Mouse (Mus musculus) heart, embryonic 10.5 days (tissue): ENCODE data around the gene Prmt1. TPM values are rescaled to one million over a fixed set of nuclear protein-coding genes. Genes with fewer than 3 reads are reported as not detected.
A peak's percentile ranks its signal among the peaks of the same experiment; 100 is the strongest.

Experiments used
- DNase-seq: peaks from one replicate; pipeline ENCODE4 v3.0.0-alpha.2; 2017; ENCODE audit warnings: low spot score
- H3K27ac ChIP-seq: fragments of 300-500 bp; sonication (generic); 2 replicates; pipeline ENCODE4 v1.5.1; 2016; ENCODE audit warnings: mild to moderate bottlenecking
- H3K27me3 ChIP-seq: fragments of 300-500 bp; sonication (generic); 2 replicates; pipeline ENCODE4 v1.6.1; 2016; ENCODE audit warnings: mild to moderate bottlenecking; ENCODE audit not compliant: poor library complexity, insufficient read depth, severe bottlenecking
- H3K36me3 ChIP-seq: fragments of 300-500 bp; sonication (generic); 2 replicates; pipeline ENCODE4 v1.6.1; 2016; ENCODE audit warnings: mild to moderate bottlenecking, moderate library complexity
- H3K4me1 ChIP-seq: fragments of 300-500 bp; sonication (generic); 2 replicates; pipeline ENCODE4 v1.6.1; 2016; ENCODE audit warnings: mild to moderate bottlenecking
- H3K4me3 ChIP-seq: fragments of 300-500 bp; sonication (generic); 2 replicates; pipeline ENCODE4 v1.5.1; 2016; ENCODE audit warnings: mild to moderate bottlenecking, moderate library complexity
- H3K9me3 ChIP-seq: fragments of 300-500 bp; sonication (generic); 2 replicates; pipeline ENCODE4 v1.6.1; 2016; ENCODE audit warnings: mild to moderate bottlenecking, moderate library complexity
- WGBS: fragments of 180-500 bp; shearing (Covaris S2); methylation state at CpG from one replicate; pipeline ENCODE4 v1.1.7; 2016; 5-methylcytosine and 5-hydroxymethylcytosine counted together
- polyA plus RNA-seq: library from polyadenylated mRNA; unstranded; fragments of >200 nt; fragmentation: Nextera tagmentation; extraction: Ambion mirVana; gene quantifications from 2 replicates; pipeline ENCODE4 v1.2.1, GENCODE M21; 2016

Gene Prmt1
- polyA plus RNA-seq, 1 experiment from 2014 or later: 740 TPM

GRCm38 (mm10) chr7:45006503-45006902 lies 20.1 kb upstream of the Prmt1 start:
- 98% methylated on average over 12 of the region's 12 CpGs for WGBS
- H3K4me3 ChIP-seq: no peak overlapping the region
- H3K27ac ChIP-seq: no peak overlapping the region
- no peak for DNase-seq
- no peaks in the 10 kb centered on the region for H3K9me3 ChIP-seq
- peaks cover 95% of the 10 kb centered on the region for H3K36me3 ChIP-seq
- H3K27me3 ChIP-seq: no peaks in the 10 kb centered on the region
- peaks cover 16% of the 10 kb centered on the region for H3K4me1 ChIP-seq

- no peak for DNase-seq
- H3K27me3 ChIP-seq: no peaks in the 10 kb centered on the region
- H3K36me3 ChIP-seq: peaks cover 99% of the 10 kb centered on the region
- H3K9me3 ChIP-seq: no peaks in the 10 kb centered on the region
- H3K27ac ChIP-seq: 0 out of 2 replicates have a peak overlapping the region, but pooled peaks have one; percentile 13
- no peak overlapping the region for H3K4me3 ChIP-seq
- H3K4me1 ChIP-seq: peaks cover 24% of the 10 kb centered on the region
- WGBS: 89% methylated on average over 6 of the region's 6 CpGs
Measured at GRCm38 (mm10) chr7:45005321-45005992, 19.1 kb upstream of the Prmt1 start.

- no peak overlapping the region for H3K4me3 ChIP-seq
- H3K9me3 ChIP-seq: no peaks in the 10 kb centered on the region
- H3K27me3 ChIP-seq: no peaks in the 10 kb centered on the region
- peaks cover 99% of the 10 kb centered on the region for H3K36me3 ChIP-seq
- DNase-seq: no peak
- H3K27ac ChIP-seq: no peak overlapping the region
- H3K4me1 ChIP-seq: peaks cover 28% of the 10 kb centered on the region
- 74% methylated on average over 3 of the region's 3 CpGs for WGBS
Measured at GRCm38 (mm10) chr7:45004546-45004945, 18.2 kb upstream of the Prmt1 start.

GRCm38 (mm10) chr7:45002440-45002839 lies 16.1 kb upstream of the Prmt1 start:
- Histone ChIP-seq H3K36me3 (peaks cover 79% of the 10 kb centered on the region), H3K27ac (no peak overlapping the region), H3K4me1 (peaks cover 42% of the 10 kb centered on the region), H3K4me3 (no peak overlapping the region), H3K27me3 (no peaks in the 10 kb centered on the region), H3K9me3 (no peaks in the 10 kb centered on the region)
- DNase-seq: no peak
- 84% methylated on average over 7 of the region's 7 CpGs for WGBS

- DNase-seq: no peak
- Histone ChIP-seq H3K27me3 (no peaks in the 10 kb centered on the region), H3K27ac (0 out of 2 replicates have a peak overlapping the region, but pooled peaks have one; percentile 6), H3K9me3 (no peaks in the 10 kb centered on the region), H3K4me1 (peaks cover 53% of the 10 kb centered on the region), H3K4me3 (no peak overlapping the region), H3K36me3 (peaks cover 66% of the 10 kb centered on the region)
- WGBS: 88% methylated on average over 21 of the region's 21 CpGs
Measured at GRCm38 (mm10) chr7:45000539-45001114, 14.3 kb upstream of the Prmt1 start.

GRCm38 (mm10) chr7:44999753-45000152 lies 13.4 kb upstream of the Prmt1 start:
- Histone ChIP-seq H3K4me3 (peak overlapping the region; percentile 20; the same call in 1 of the 2 replicates), H3K27ac (no peak overlapping the region), H3K9me3 (no peaks in the 10 kb centered on the region)

GRCm38 (mm10) chr7:44998501-44998955 lies 12.2 kb upstream of the Prmt1 start, which contains the start of gene Bcl2l12:
Bcl2l12 (minus strand) TSS chr7:44998712.
- H3K4me3 ChIP-seq: peak within 1 kb of the TSS; percentile 76
- WGBS: 1% methylated on average over 18 of the region's 18 CpGs
- H3K4me1 ChIP-seq: peaks cover 48% of the 10 kb centered on the region
- peak within 1 kb of the TSS; percentile 92 for H3K27ac ChIP-seq
- no peak for DNase-seq
- H3K9me3 ChIP-seq: no peaks in the 10 kb centered on the region
- no peaks in the 10 kb centered on the region for H3K27me3 ChIP-seq
- H3K36me3 ChIP-seq: peaks cover 68% of the 10 kb centered on the region

More at GRCm38 (mm10) chr7:44999753-45000152, 13.4 kb upstream of the Prmt1 start:
- Histone ChIP-seq H3K4me1 (peaks cover 49% of the 10 kb centered on the region), H3K27me3 (no peaks in the 10 kb centered on the region), H3K36me3 (peaks cover 66% of the 10 kb centered on the region)
- DNase-seq: no peak
- WGBS: 70% methylated on average over 11 of the region's 11 CpGs

GRCm38 (mm10) chr7:44997940-44998428 lies 11.6 kb upstream of the Prmt1 start:
- Histone ChIP-seq H3K27me3 (no peaks in the 10 kb centered on the region), H3K27ac (peak overlapping the region; percentile 92), H3K9me3 (no peaks in the 10 kb centered on the region), H3K4me3 (peak overlapping the region; percentile 76), H3K36me3 (peaks cover 68% of the 10 kb centered on the region), H3K4me1 (peaks cover 48% of the 10 kb centered on the region)
- WGBS: 3% methylated on average over 15 of the region's 15 CpGs
- no peak for DNase-seq

- DNase-seq: peak; percentile 98
- Histone ChIP-seq H3K9me3 (no peaks in the 10 kb centered on the region), H3K4me3 (peak within 1 kb of the TSS; percentile 76), H3K27ac (peak within 1 kb of the TSS; percentile 92), H3K36me3 (peaks cover 68% of the 10 kb centered on the region), H3K4me1 (peaks cover 48% of the 10 kb centered on the region), H3K27me3 (no peaks in the 10 kb centered on the region)
- under 1% methylated on average over 43 of the region's 43 CpGs for WGBS
Measured at GRCm38 (mm10) chr7:44997231-44997939, 11.0 kb upstream of the Prmt1 start, which contains the start of gene Irf3. Irf3 (plus strand) TSS chr7:44997648.

GRCm38 (mm10) chr7:44996672-44997071 lies 10.3 kb upstream of the Prmt1 start:
- no peak for DNase-seq
- Histone ChIP-seq H3K4me1 (peaks cover 48% of the 10 kb centered on the region), H3K27ac (peak overlapping the region; percentile 92), H3K9me3 (no peaks in the 10 kb centered on the region), H3K27me3 (no peaks in the 10 kb centered on the region), H3K36me3 (peaks cover 68% of the 10 kb centered on the region), H3K4me3 (peak overlapping the region; percentile 76)
- WGBS: 15% methylated on average over 10 of the region's 10 CpGs

GRCm38 (mm10) chr7:44986879-44987718 lies 731 bp upstream of the Prmt1 start:
- DNase-seq: no peak
- Histone ChIP-seq H3K36me3 (peaks cover 52% of the 10 kb centered on the region), H3K27ac (peak overlapping the region; percentile 99), H3K4me3 (peak overlapping the region; percentile 95), H3K27me3 (no peaks in the 10 kb centered on the region), H3K9me3 (no peaks in the 10 kb centered on the region), H3K4me1 (peaks cover 34% of the 10 kb centered on the region)
- WGBS: under 1% methylated on average over 29 of the region's 29 CpGs

GRCm38 (mm10) chr7:44985595-44986191 lies 675 bp downstream of the Prmt1 start:
- no peaks in the 10 kb centered on the region for H3K27me3 ChIP-seq
- peak overlapping the region; percentile 95 for H3K4me3 ChIP-seq
- under 1% methylated on average over 41 of the region's 45 CpGs for WGBS
- peaks cover 53% of the 10 kb centered on the region for H3K36me3 ChIP-seq
- no peaks in the 10 kb centered on the region for H3K9me3 ChIP-seq
- peak; percentile 94 for DNase-seq
- peaks cover 34% of the 10 kb centered on the region for H3K4me1 ChIP-seq
- peak overlapping the region; percentile 99 for H3K27ac ChIP-seq
